Mouse (Mus musculus) adrenal gland (tissue): ENCODE measurements around the gene Mef2a.

ENCODE experiments used
- intact Hi-C: fragments of 180-260 bp; cut with DNase I; formaldehyde crosslinking; loops from one replicate; pipeline ENCODE4 v1.15.1; 2025
- long read RNA-seq, 2 experiments: library from polyadenylated mRNA; unstranded; transcript quantifications; one replicate each; pipeline ENCODE4 v2.0.0; 2020; ENCODE audit warnings: borderline replicate concordance in 1 of 2; ENCODE audit not compliant: insufficient replicate concordance in 1 of 2

The Mef2a gene
- long read RNA-seq, experiment 1, full-length matches to known transcripts, result 3 of 21 reads
- long read RNA-seq, experiment 1, partial matches to known transcripts, result 8 of 21 reads
- long read RNA-seq, experiment 1, other reads (novel, unspliced or antisense), result 10 of 21 reads
- long read RNA-seq, experiment 2, full-length matches to known transcripts, result 13 of 41 reads
- long read RNA-seq, experiment 2, partial matches to known transcripts, result 11 of 41 reads
- long read RNA-seq, experiment 2, other reads (novel, unspliced or antisense), result 17 of 41 reads

- intact Hi-C loops, result loop anchor here (5.0 kb wide), 4 partner anchors 49 to 131 kb away; no protein-coding TSS in a partner anchor
Measured at GRCm38 (mm10) chr7:67372729-67373583, at the start of gene Mef2a. Gene Mef2a, minus strand, starts transcription at chr7:67372858.

- intact Hi-C loops, result loop anchor here (5.0 kb wide), 1 partner anchor 49 kb away; the partner anchor contains the start of gene Mef2a
Measured at GRCm38 (mm10) chr7:67421476-67422186, 49.0 kb upstream of the Mef2a start.

DNA sequence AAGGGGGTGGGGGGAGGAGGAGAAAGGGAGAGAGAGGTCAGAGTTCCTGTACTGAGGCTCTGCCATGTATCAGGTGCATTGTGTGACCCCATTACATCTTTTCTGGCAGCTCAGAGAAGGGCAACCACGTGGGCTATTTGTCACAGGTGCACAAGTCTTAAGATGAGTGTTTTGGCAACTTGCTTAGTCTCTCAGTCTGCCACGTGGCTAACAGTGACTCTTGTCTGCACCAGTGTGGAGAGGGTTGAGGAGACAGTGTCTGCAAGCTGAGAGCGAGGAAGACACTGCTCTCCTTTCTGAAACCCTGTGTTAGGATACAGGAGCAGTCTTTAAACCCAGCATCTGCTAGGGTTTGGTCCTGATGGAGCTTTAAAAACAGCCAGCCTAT is 48.4 kb upstream of the Mef2a start:
- intact Hi-C loops, result loop anchor here (5.0 kb wide), 1 partner anchor 49 kb away; the partner anchor contains the start of gene Mef2a

- intact Hi-C loops, result loop anchor here (5.0 kb wide), 1 partner anchor 47 kb away; the partner anchor contains the start of gene Mef2a
Measured at GRCm38 (mm10) chr7:67419591-67420314, 47.1 kb upstream of the Mef2a start.

GRCm38 (mm10) chr7:67418122-67418521 is 45.5 kb upstream of the Mef2a start:
- intact Hi-C loops, result no loop called here

GRCm38 (mm10) chr7:67414766-67415165 is 42.1 kb upstream of the Mef2a start:
- intact Hi-C loops, result no loop called here

DNA sequence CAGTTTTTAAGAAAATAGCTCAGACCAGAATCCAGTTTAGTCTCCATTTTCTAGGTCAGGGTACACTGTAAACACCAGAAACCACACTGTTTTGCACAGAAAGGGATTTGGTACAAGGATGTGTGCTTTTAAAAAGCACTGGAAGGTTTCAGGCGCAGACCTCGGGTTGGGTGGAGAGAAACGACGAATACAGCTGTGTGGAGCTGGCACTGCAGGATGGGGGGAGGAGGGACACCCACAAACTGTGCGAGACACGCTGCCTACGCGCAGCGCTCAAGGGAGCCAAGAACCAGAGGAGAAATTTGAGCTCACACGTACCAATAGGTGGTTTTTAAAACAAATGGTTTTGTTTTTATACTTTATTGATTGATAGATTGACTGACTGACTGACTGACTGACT is 40.0 kb upstream of the Mef2a start:
- intact Hi-C loops, result no loop called here

DNA sequence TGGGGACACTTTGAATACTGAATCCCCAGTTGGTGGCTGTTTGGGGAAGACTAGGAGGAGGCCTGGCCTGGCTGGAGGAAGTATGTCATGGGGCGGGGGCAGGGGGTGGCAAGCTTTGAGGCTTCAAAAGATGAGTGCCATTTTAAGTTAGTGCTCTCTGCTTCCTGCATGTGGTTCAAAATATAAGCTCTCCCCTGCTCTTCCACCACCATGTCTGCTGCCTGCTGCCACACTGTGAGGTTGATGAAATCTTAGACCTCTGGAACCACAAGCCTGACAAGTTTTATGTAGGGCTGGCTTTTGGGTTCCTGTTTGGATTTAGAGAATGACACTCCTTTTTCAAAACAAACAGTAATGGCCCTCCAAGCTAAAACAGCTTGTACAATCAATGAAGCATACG is 34.4 kb upstream of the Mef2a start:
- intact Hi-C loops, result no loop called here

- intact Hi-C loops, result no loop called here
Measured at GRCm38 (mm10) chr7:67404176-67404575, 31.5 kb upstream of the Mef2a start.

GRCm38 (mm10) chr7:67402353-67402752 is 29.7 kb upstream of the Mef2a start:
- intact Hi-C loops, result no loop called here

GRCm38 (mm10) chr7:67401379-67401778 is 28.7 kb upstream of the Mef2a start:
- intact Hi-C loops, result no loop called here

GRCm38 (mm10) chr7:67390760-67391159 is 18.1 kb upstream of the Mef2a start:
- intact Hi-C loops, result no loop called here

GRCm38 (mm10) chr7:67390095-67390494 is 17.4 kb upstream of the Mef2a start:
- intact Hi-C loops, result no loop called here

DNA sequence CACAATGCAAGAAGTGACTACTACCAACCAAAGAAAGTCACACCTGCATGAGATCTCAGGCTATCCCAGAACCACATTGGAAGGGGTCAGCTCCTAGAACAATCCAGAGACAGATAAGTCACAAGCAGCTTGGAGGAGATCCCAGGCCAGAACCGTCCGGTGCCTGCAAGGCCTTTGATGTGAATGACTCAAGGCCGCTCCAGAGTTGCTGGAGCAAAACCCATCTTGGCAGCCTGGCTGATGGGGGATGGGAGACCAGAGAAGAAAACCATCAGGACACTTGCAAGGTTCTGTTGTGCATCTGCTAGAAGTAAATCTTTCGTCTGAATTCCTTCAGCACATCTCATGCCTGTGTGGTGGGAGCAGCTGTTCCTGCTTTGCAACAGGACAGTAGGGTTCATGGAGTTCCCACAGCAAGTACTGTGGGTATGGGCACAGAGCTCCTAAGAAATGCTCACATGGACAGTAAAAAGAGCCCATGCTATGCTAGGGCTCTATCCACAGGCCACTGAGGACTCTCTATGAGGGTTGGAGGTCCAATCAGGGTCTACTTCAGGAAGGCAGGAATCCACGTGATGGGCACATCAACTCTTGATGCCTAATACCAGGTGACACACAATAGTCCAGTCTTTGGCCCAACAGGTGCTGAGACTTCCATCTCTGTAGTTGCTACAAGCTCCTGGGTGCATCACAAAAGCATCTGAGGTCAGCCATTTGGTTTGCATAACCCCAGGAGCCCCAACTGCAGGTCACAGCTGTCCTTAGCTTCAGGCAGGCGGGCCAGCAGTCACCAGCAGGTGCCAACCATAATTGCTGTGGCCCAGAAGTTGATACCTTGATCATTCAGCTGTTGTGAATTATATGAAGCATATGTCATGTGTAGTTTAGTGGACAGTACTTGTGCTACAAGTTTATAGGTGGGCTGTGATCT is 12.5 kb upstream of the Mef2a start:
- intact Hi-C loops, result no loop called here

GRCm38 (mm10) chr7:67380174-67381129 is 7.8 kb upstream of the Mef2a start:
- intact Hi-C loops, result no loop called here

DNA sequence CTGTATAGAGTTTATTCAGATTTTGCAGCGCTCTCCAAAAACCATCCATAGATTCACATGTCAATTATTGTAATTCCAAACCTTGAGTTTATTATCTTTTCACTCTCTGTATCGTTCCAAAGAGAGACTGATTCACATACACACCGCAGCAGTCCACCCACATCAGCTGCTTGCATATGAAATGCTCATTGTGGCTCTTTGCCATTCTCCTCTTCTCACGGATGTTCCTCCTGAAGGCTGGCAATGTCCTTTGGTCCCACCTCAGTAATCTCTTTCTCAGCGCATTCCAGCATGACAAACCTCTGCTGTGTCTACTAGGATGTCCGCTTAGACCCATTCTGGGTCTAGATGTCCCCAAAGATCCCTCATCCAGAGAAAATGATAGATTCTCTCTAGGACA is 4.1 kb upstream of the Mef2a start:
- intact Hi-C loops, result no loop called here

- intact Hi-C loops, result loop anchor here (5.0 kb wide), 4 partner anchors 48 to 132 kb away; no protein-coding TSS in a partner anchor
Measured at GRCm38 (mm10) chr7:67373975-67374374, 1.3 kb upstream of the Mef2a start.

GRCm38 (mm10) chr7:67373584-67373960 is 914 bp upstream of the Mef2a start:
- intact Hi-C loops, result loop anchor here (5.0 kb wide), 4 partner anchors 49 to 131 kb away; no protein-coding TSS in a partner anchor
